Mouse (Mus musculus) embryonic fibroblast, embryonic 13.5 days (primary cell): Measurements from ENCODE around the gene Fermt3.
A peak's percentile ranks its signal among the peaks of the same experiment; 100 is the strongest.

Experiments used
- CTCF ChIP-seq: IDR thresholded peaks from 2 replicates; pipeline ENCODE4 v1.5.1; 2011; ENCODE audit warnings: mild to moderate bottlenecking, control low read depth, low read length, moderate library complexity, borderline replicate concordance; ENCODE audit not compliant: insufficient read depth
- POLR2A ChIP-seq: IDR thresholded peaks from 2 replicates; pipeline ENCODE4 v1.6.1; 2011; ENCODE audit warnings: low read depth, mild to moderate bottlenecking, control low read depth, low read length, moderate library complexity

GRCm38 (mm10) chr19:6950613-6951153 lies 68.6 kb downstream of the Fermt3 start:
- peak; percentile 93 for TF ChIP-seq POLR2A
- no peak for TF ChIP-seq CTCF
